Mouse (Mus musculus): ENCODE measurements around the gene Prpsap2. TPM values are rescaled to one million over a fixed set of nuclear protein-coding genes. Genes with fewer than 3 reads are reported as not detected.

The Prpsap2 gene
- total and polyA plus RNA-seq, 3 experiments: 5.5 to 7.9 (median 6.9) TPM

DNA sequence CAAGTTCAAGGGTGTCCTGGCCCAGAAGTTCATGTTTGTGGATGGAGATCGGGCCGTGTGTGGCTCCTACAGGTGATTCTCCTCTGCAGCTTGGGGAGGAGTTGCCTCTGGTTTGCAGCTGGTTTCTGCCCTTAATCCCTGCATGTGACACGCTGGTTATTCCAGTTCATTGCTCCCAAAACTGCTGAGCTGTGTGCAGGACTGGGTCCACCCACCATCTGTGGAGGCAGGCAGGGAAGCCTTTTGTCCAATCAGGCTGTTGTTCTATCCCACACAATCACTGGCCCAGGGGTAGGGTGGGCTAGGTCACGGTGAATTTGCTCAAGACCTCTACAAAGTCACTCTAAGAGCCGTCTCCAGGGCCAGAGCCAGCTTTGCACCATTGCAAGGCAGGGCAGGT, 60.2 kb downstream of the Prpsap2 start:
- Histone ChIP-seq H3K27ac (no peak overlapping the region), H3K4me3 (no peak overlapping the region), H3K4me1 (ENCODE audit: control insufficient read depth, insufficient read depth, low read length) (no peaks in the 10 kb centered on the region; the same call in 1 of the 2 replicates), H3K27me3 (ENCODE audit: control insufficient read depth, insufficient read depth, low read length) (no peaks in the 10 kb centered on the region), H3K79me2 (replicated peaks; ENCODE audit: control insufficient read depth, insufficient read depth, low read length) (no peaks in the 10 kb centered on the region), H3K9ac (ENCODE audit: low read depth, low read length) (no peak overlapping the region), H3K36me3 (ENCODE audit: control insufficient read depth, insufficient read depth, low read length) (no peaks in the 10 kb centered on the region)
- TF ChIP-seq POLR2A (IDR thresholded peaks at IDR 0.05; ENCODE audit: insufficient read depth, low read depth, low read length): no peak
- TF ChIP-seq EP300 (IDR thresholded peaks at IDR 0.05; ENCODE audit: insufficient read depth, low read depth, low read length): no peak
- TF ChIP-seq CTCF (IDR thresholded peaks at IDR 0.05): no peak
- 86% methylated on average over 5 of the region's 5 CpGs for WGBS
- intact Hi-C loops (cut with DNase I): no loop called here
- no peak for DNase-seq

DNA sequence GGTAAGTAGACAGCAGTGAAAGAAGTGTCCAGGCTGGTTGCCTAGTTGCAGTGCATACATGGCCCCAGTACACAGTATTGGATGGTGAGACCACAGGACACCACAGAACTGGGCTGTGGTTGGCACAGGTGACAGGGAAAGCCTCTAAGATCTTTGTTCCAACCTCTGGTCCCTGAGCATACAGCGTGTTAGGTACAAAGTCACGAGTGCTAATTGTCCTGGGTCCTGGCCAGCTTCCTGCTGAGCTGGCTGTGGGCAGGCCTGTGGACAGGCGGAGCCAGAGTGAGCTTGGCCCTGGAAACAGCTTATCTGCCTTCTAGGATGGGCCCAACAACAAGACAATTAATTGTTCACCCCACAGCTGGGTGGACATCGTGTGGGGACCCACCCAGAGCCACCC, 62.0 kb downstream of the Prpsap2 start:
- intact Hi-C loops (cut with DNase I): no loop called here
- no peaks in the 10 kb centered on the region for H3K36me3 ChIP-seq (ENCODE audit: control insufficient read depth, insufficient read depth, low read length)
- 25% methylated on average over 4 of the region's 4 CpGs for WGBS
- no peaks in the 10 kb centered on the region for H3K27me3 ChIP-seq (ENCODE audit: control insufficient read depth, insufficient read depth, low read length)
- DNase-seq: peak; percentile 49 to 58
- no peak for TF ChIP-seq CTCF (IDR thresholded peaks at IDR 0.05)
- no peak for TF ChIP-seq POLR2A (IDR thresholded peaks at IDR 0.05; ENCODE audit: insufficient read depth, low read depth, low read length)
- no peak for TF ChIP-seq EP300 (IDR thresholded peaks at IDR 0.05; ENCODE audit: insufficient read depth, low read depth, low read length)
- no peaks in the 10 kb centered on the region; the same call in 1 of the 2 replicates for H3K4me1 ChIP-seq (ENCODE audit: control insufficient read depth, insufficient read depth, low read length)
- H3K27ac ChIP-seq: no peak overlapping the region
- no peak overlapping the region for H3K4me3 ChIP-seq
- H3K79me2 ChIP-seq (replicated peaks; ENCODE audit: control insufficient read depth, insufficient read depth, low read length): no peaks in the 10 kb centered on the region
- no peak overlapping the region for H3K9ac ChIP-seq (ENCODE audit: low read depth, low read length)

DNA sequence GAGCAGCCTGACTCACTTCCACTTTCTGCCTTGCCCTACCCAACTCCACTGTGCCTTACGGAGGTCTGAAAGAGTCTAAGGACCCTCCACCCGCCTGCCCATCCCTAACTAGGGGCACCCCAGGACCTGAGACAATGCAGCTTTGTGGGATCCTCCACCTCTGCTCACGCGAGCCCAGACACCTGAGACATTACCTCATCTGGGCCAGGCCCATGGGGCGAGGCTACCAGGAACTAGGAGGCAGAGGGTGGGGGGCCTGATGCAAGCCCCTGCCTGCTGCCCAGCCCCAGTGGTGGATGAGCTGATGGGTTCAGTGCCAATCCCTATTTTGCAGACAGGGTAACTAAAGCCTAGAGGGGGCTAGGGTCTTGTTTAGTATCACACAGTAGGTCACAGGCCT, 62.4 kb downstream of the Prpsap2 start:
- H3K4me1 ChIP-seq (ENCODE audit: control insufficient read depth, insufficient read depth, low read length): no peaks in the 10 kb centered on the region; the same call in 1 of the 2 replicates
- H3K27ac ChIP-seq: no peak overlapping the region
- intact Hi-C loops (cut with DNase I): no loop called here
- H3K4me3 ChIP-seq: no peak overlapping the region
- H3K79me2 ChIP-seq (replicated peaks; ENCODE audit: control insufficient read depth, insufficient read depth, low read length): no peaks in the 10 kb centered on the region
- no peaks in the 10 kb centered on the region for H3K27me3 ChIP-seq (ENCODE audit: control insufficient read depth, insufficient read depth, low read length)
- TF ChIP-seq EP300 (IDR thresholded peaks at IDR 0.05; ENCODE audit: insufficient read depth, low read depth, low read length): no peak
- TF ChIP-seq CTCF (IDR thresholded peaks at IDR 0.05): no peak
- TF ChIP-seq POLR2A (IDR thresholded peaks at IDR 0.05; ENCODE audit: insufficient read depth, low read depth, low read length): no peak
- 97% methylated on average over 5 of the region's 5 CpGs for WGBS
- no peaks in the 10 kb centered on the region for H3K36me3 ChIP-seq (ENCODE audit: control insufficient read depth, insufficient read depth, low read length)
- no peak overlapping the region for H3K9ac ChIP-seq (ENCODE audit: low read depth, low read length)
- DNase-seq: no peak

DNA sequence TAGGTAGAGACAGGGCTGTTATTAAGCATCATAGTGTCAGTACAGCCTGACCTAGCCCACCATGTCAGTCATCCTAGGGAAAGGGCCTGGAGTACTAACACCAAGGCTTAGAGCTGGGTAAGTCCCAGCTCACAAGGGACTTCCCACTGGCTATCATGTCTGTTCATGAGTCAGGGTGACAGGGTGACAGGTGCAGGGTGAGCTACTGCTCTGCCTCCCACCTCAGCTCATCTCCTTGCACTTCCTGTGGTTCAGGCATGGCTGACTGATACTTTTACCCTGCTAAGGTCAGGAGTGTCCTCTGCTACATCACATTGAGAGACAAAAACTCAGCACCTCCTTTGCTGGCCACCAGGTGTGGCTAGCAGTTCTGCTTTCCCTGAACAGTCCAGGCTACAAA, 63.0 kb downstream of the Prpsap2 start:
- Histone ChIP-seq H3K9ac (ENCODE audit: low read depth, low read length) (no peak overlapping the region), H3K36me3 (ENCODE audit: control insufficient read depth, insufficient read depth, low read length) (no peaks in the 10 kb centered on the region), H3K79me2 (replicated peaks; ENCODE audit: control insufficient read depth, insufficient read depth, low read length) (no peaks in the 10 kb centered on the region), H3K4me3 (no peak overlapping the region), H3K27ac (no peak overlapping the region), H3K27me3 (ENCODE audit: control insufficient read depth, insufficient read depth, low read length) (no peaks in the 10 kb centered on the region), H3K4me1 (ENCODE audit: control insufficient read depth, insufficient read depth, low read length) (no peaks in the 10 kb centered on the region; the same call in 1 of the 2 replicates)
- TF ChIP-seq EP300 (IDR thresholded peaks at IDR 0.05; ENCODE audit: insufficient read depth, low read depth, low read length) (no peak), CTCF (IDR thresholded peaks at IDR 0.05) (no peak)
- intact Hi-C loops (cut with DNase I): no loop called here
- DNase-seq: no peak

DNA sequence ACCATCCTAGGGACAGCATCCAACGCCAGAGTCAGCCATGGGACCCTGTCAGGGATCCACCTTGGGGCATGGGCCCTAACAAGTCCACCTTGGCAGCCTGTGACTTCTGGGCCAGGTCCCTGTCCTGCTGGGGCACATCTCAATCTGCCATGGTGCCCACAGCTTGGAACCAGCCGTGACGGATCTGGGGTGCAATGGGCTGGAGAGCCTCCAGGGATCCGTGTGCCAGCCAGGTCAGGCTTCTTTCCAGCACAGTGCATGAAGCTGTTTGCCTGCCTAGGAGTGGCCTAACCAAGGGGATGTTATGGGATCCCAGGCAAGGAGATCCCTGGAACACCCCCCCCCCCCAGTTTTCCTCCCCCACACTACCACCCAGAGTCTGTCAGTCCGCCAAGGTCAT, 68.9 kb downstream of the Prpsap2 start:
- intact Hi-C loops (cut with DNase I): no loop called here
- Histone ChIP-seq H3K27ac (no peak overlapping the region), H3K36me3 (ENCODE audit: control insufficient read depth, insufficient read depth, low read length) (no peaks in the 10 kb centered on the region), H3K4me3 (no peak overlapping the region), H3K4me1 (ENCODE audit: control insufficient read depth, insufficient read depth, low read length) (no peaks in the 10 kb centered on the region), H3K9ac (ENCODE audit: low read depth, low read length) (no peak overlapping the region), H3K27me3 (ENCODE audit: control insufficient read depth, insufficient read depth, low read length) (no peaks in the 10 kb centered on the region), H3K79me2 (replicated peaks; ENCODE audit: control insufficient read depth, insufficient read depth, low read length) (no peaks in the 10 kb centered on the region)
- WGBS: 83% methylated on average over 5 of the region's 5 CpGs
- TF ChIP-seq CTCF (IDR thresholded peaks at IDR 0.05) (no peak), POLR2A (IDR thresholded peaks at IDR 0.05; ENCODE audit: insufficient read depth, low read depth, low read length) (no peak), EP300 (IDR thresholded peaks at IDR 0.05; ENCODE audit: insufficient read depth, low read depth, low read length) (no peak)
- no peak for DNase-seq

DNA sequence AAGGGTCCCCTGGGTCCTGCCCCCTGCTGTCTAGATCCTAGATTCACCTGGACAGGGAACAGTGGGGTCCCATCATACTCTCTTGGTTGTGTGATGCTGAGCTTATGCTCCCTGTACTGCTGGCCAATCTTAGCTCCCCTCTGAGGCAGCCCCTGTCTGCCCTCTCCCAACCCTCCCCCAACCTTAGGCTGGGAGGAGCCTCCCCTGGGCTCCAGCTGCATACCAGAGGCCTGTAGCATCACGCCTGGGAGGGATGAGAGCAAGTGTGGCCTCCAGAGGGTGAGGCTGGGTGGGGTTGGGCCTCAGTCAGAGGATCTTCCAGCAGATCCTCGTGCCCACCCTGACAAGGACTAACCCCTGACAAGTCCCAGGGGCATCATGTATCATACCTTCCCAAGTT, 74.3 kb downstream of the Prpsap2 start:
- Histone ChIP-seq H3K9ac (ENCODE audit: low read depth, low read length) (no peak overlapping the region), H3K79me2 (replicated peaks; ENCODE audit: control insufficient read depth, insufficient read depth, low read length) (no peaks in the 10 kb centered on the region), H3K4me1 (ENCODE audit: control insufficient read depth, insufficient read depth, low read length) (peaks cover 3% of the 10 kb centered on the region), H3K4me3 (no peak overlapping the region), H3K27me3 (ENCODE audit: control insufficient read depth, insufficient read depth, low read length) (peaks cover 4% of the 10 kb centered on the region; the same call in 1 of the 2 replicates), H3K27ac (no peak overlapping the region), H3K36me3 (ENCODE audit: control insufficient read depth, insufficient read depth, low read length) (no peaks in the 10 kb centered on the region)
- intact Hi-C loops (cut with DNase I): no loop called here
- DNase-seq: no peak
- TF ChIP-seq POLR2A (IDR thresholded peaks at IDR 0.05; ENCODE audit: insufficient read depth, low read depth, low read length) (no peak), CTCF (IDR thresholded peaks at IDR 0.05) (no peak), EP300 (IDR thresholded peaks at IDR 0.05; ENCODE audit: insufficient read depth, low read depth, low read length) (no peak)
- WGBS: 81% methylated on average over 2 of the region's 2 CpGs

Data from heart, adult 2 months (tissue).